Mouse (Mus musculus): ENCODE data around the gene Tsg101. TPM values are rescaled to one million over a fixed set of nuclear protein-coding genes. Genes with fewer than 3 reads are reported as not detected.
A peak's percentile ranks its signal among the peaks of the same experiment; 100 is the strongest.
"Not testable (repeated sequence)": the region's sequence is repeated elsewhere in the genome, so short reads cannot be mapped to it uniquely, and the experiment has no call there.

Gene Tsg101
- polyA plus RNA-seq, 1 experiment from 2014 or later = 54.6 TPM

DNA sequence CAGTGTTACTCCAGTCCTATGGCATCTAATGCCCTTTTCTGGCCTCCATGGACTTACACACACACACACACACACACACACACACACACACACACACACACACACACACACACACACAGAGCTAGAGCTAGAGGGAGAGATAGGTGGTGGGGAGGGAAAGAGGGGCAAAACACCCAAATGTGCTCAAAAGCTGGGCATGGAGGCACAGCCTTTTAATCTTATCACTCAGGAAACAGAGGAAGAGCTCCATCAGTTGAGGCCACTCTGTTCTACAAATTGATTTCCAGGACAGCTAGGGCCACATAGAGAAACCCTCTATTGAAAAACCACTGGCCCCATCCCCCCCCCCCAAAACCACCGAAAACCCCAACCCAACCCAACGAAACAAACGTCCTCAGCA is 36.5 kb downstream of the Tsg101 start:
- H3K4me3 ChIP-seq (ENCODE audit: low read depth, low read length) = no peak overlapping the region
- H3K9ac ChIP-seq (ENCODE audit: low read depth, low read length) = no peak overlapping the region
- no peaks in the 10 kb centered on the region for H3K27me3 ChIP-seq (ENCODE audit: control insufficient read depth, insufficient read depth, low read depth, low read length)
- no peaks in the 10 kb centered on the region for H3K9me3 ChIP-seq (replicated peaks; ENCODE audit: control insufficient read depth, low read length)
- peak; percentile 37; the same call in 1 of the 2 replicates for ATAC-seq (ENCODE audit: low read depth)
- H3K27ac ChIP-seq (ENCODE audit: low read length) = no peak overlapping the region
- H3K4me1 ChIP-seq (ENCODE audit: control insufficient read depth, low read depth, low read length) = no peaks in the 10 kb centered on the region; the same call in 1 of the 2 replicates
- no peak overlapping the region for H3K4me2 ChIP-seq (ENCODE audit: low read depth, low read length)
- 20% methylated on average over 3 of the region's 3 CpGs for WGBS (ENCODE audit: insufficient replicate concordance)
- peaks cover under 1% of the 10 kb centered on the region; the same call in 1 of the 2 replicates for H3K36me3 ChIP-seq (ENCODE audit: control insufficient read depth, insufficient read depth)

- WGBS (ENCODE audit: insufficient replicate concordance) = 71% methylated on average over 6 of the region's 8 CpGs
- H3K27ac ChIP-seq (ENCODE audit: low read length) = not testable (repeated sequence)
Measured at GRCm38 (mm10) chr7:46881941-46882340, 37.8 kb downstream of the Tsg101 start.

DNA sequence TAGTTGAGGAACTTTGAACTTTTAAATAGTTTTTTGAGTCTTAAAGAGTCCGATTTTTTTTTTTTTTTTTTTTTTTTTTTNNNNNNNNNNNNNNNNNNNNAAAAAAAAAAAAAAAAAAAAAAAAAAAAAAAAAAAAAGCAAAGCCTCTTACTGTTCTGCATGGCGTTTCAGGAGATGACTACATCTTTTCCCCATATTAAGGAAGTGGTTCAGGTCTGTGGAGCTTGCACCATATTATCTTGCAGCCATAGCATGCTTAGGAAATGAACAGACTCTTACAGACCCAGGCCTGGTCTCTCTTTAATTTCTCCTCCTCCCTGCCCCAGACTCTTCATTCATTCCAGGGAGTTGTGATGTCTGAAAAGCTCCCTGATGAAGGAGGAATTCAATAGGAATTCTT is 38.8 kb downstream of the Tsg101 start:
- no peak overlapping the region for H3K4me3 ChIP-seq (ENCODE audit: low read depth, low read length)
- H3K4me2 ChIP-seq (ENCODE audit: low read depth, low read length) = no peak overlapping the region
- no peaks in the 10 kb centered on the region; the same call in 1 of the 2 replicates for H3K4me1 ChIP-seq (ENCODE audit: control insufficient read depth, low read depth, low read length)
- WGBS (ENCODE audit: insufficient replicate concordance) = 48% methylated on average over 2 of the region's 2 CpGs
- H3K9me3 ChIP-seq (replicated peaks; ENCODE audit: control insufficient read depth, low read length) = no peaks in the 10 kb centered on the region
- H3K9ac ChIP-seq (ENCODE audit: low read depth, low read length) = no peak overlapping the region
- H3K27ac ChIP-seq (ENCODE audit: low read length) = no peak overlapping the region
- no peaks in the 10 kb centered on the region for H3K27me3 ChIP-seq (ENCODE audit: control insufficient read depth, insufficient read depth, low read depth, low read length)
- no peaks in the 10 kb centered on the region for H3K36me3 ChIP-seq (ENCODE audit: control insufficient read depth, insufficient read depth)
- ATAC-seq (ENCODE audit: low read depth) = no peak

More at GRCm38 (mm10) chr7:46881941-46882340, 37.8 kb downstream of the Tsg101 start:
- H3K4me1 ChIP-seq (ENCODE audit: control insufficient read depth, low read depth, low read length); H3K4me2 ChIP-seq (ENCODE audit: low read depth, low read length); H3K9me3 ChIP-seq (replicated peaks; ENCODE audit: control insufficient read depth, low read length); H3K9ac ChIP-seq (ENCODE audit: low read depth, low read length); H3K4me3 ChIP-seq (ENCODE audit: low read depth, low read length); ATAC-seq (ENCODE audit: low read depth); H3K36me3 ChIP-seq (ENCODE audit: control insufficient read depth, insufficient read depth); H3K27me3 ChIP-seq (ENCODE audit: control insufficient read depth, insufficient read depth, low read depth, low read length): not testable (repeated sequence)

DNA sequence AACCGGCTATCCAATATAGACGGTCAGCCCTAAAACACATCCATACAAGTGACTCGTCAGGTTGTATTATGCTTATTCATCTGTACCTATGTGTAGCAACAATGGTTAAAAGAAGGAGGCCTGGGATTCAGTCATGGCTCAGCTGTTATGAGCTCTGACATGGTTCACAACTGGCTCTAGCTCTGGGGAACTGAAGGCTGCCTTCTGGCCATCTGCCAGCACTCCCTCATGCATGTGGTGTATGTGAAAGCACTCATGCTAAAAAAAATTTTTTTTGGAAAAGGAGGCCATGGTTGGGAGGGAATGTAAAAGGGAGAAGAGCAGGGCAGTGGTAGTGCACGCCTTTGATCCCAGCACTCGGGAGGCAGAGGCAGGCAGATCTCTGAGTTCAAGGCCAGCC is 39.9 kb downstream of the Tsg101 start:
- H3K27ac ChIP-seq (ENCODE audit: low read length) = no peak overlapping the region
- H3K36me3 ChIP-seq (ENCODE audit: control insufficient read depth, insufficient read depth) = no peaks in the 10 kb centered on the region
- no peaks in the 10 kb centered on the region for H3K27me3 ChIP-seq (ENCODE audit: control insufficient read depth, insufficient read depth, low read depth, low read length)
- 76% methylated on average over 5 of the region's 5 CpGs for WGBS (ENCODE audit: insufficient replicate concordance)
- no peaks in the 10 kb centered on the region; the same call in 1 of the 2 replicates for H3K4me1 ChIP-seq (ENCODE audit: control insufficient read depth, low read depth, low read length)
- no peak overlapping the region for H3K4me3 ChIP-seq (ENCODE audit: low read depth, low read length)
- ATAC-seq (ENCODE audit: low read depth) = no peak
- no peak overlapping the region for H3K9ac ChIP-seq (ENCODE audit: low read depth, low read length)
- no peaks in the 10 kb centered on the region for H3K9me3 ChIP-seq (replicated peaks; ENCODE audit: control insufficient read depth, low read length)
- no peak overlapping the region for H3K4me2 ChIP-seq (ENCODE audit: low read depth, low read length)

DNA sequence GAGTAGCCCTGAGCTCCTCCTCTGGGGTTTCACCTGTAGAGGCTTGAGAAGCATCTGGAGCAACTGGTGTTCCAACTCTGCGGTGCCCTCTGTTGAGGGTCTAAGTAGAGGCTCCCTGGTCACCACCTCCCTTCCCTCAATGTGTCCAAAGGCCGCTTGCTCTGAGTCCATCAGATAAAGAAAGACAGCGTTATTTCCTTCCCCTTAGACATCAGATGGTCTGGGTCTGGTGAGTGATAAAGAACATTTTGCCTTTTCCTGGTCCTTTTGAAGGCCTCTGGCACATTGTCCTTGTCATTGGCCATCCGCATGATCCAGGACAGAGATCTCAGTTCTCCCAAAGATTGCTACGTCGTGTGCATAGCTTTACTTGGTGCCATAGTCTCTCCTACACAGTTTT is 42.5 kb downstream of the Tsg101 start:
- H3K9me3 ChIP-seq (replicated peaks; ENCODE audit: control insufficient read depth, low read length) = no peaks in the 10 kb centered on the region
- H3K9ac ChIP-seq (ENCODE audit: low read depth, low read length) = no peak overlapping the region
- no peak overlapping the region for H3K4me3 ChIP-seq (ENCODE audit: low read depth, low read length)
- no peak for ATAC-seq (ENCODE audit: low read depth)
- H3K4me2 ChIP-seq (ENCODE audit: low read depth, low read length) = no peak overlapping the region
- H3K36me3 ChIP-seq (ENCODE audit: control insufficient read depth, insufficient read depth) = no peaks in the 10 kb centered on the region
- no peak overlapping the region for H3K27ac ChIP-seq (ENCODE audit: low read length)
- H3K4me1 ChIP-seq (ENCODE audit: control insufficient read depth, low read depth, low read length) = no peaks in the 10 kb centered on the region
- 18% methylated on average over 6 of the region's 6 CpGs for WGBS (ENCODE audit: insufficient replicate concordance)
- no peaks in the 10 kb centered on the region for H3K27me3 ChIP-seq (ENCODE audit: control insufficient read depth, insufficient read depth, low read depth, low read length)

DNA sequence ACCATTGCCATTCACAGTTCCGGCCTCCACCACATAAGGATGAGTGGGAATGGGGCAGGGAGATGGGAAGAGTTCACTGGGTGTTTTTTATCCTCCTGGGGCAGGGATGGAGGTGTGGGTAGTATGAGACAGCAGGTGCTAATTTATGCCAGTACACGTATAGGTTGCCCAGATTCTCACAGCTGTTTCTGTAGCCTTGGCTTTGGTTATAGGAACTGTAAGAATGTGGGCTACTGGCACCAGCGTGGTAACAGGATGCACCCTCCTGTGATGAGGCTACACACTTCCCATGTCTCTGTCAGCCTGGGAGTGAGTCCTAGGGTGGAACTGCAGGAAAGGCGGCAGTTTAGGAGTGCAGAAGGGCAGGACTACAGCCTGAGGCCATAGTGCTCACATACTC is 42.9 kb downstream of the Tsg101 start:
- Histone ChIP-seq H3K9ac (ENCODE audit: low read depth, low read length) (no peak overlapping the region), H3K36me3 (ENCODE audit: control insufficient read depth, insufficient read depth) (no peaks in the 10 kb centered on the region), H3K27me3 (ENCODE audit: control insufficient read depth, insufficient read depth, low read depth, low read length) (no peaks in the 10 kb centered on the region), H3K9me3 (replicated peaks; ENCODE audit: control insufficient read depth, low read length) (no peaks in the 10 kb centered on the region), H3K4me3 (ENCODE audit: low read depth, low read length) (no peak overlapping the region), H3K4me1 (ENCODE audit: control insufficient read depth, low read depth, low read length) (no peaks in the 10 kb centered on the region), H3K27ac (ENCODE audit: low read length) (no peak overlapping the region), H3K4me2 (ENCODE audit: low read depth, low read length) (no peak overlapping the region)
- 46% methylated on average over 4 of the region's 4 CpGs for WGBS (ENCODE audit: insufficient replicate concordance)
- no peak for ATAC-seq (ENCODE audit: low read depth)

DNA sequence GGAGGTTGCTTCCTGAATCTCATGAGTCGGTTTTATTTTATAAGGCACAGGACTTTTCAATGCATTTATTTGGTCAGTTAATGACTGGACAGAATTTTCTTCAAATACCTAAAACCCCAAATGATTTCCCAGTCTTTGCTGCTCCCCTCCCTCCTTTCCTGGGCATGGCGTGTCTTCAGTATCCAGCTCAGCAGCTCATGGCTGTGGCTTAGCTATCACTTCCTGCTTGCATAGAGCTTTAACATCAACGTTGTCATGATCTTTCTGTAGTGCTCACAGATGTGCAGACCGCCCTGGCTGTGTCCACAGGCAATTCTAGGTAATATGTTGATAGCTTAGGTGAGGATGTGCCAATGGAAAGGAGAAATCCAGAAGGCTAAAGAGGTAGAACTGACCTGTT is 47.8 kb downstream of the Tsg101 start:
- H3K4me3 ChIP-seq (ENCODE audit: low read depth, low read length) = no peak overlapping the region
- H3K4me1 ChIP-seq (ENCODE audit: control insufficient read depth, low read depth, low read length) = no peaks in the 10 kb centered on the region
- no peak overlapping the region for H3K9ac ChIP-seq (ENCODE audit: low read depth, low read length)
- 23% methylated on average over 4 of the region's 4 CpGs for WGBS (ENCODE audit: insufficient replicate concordance)
- no peak overlapping the region for H3K4me2 ChIP-seq (ENCODE audit: low read depth, low read length)
- H3K27me3 ChIP-seq (ENCODE audit: control insufficient read depth, insufficient read depth, low read depth, low read length) = no peaks in the 10 kb centered on the region
- H3K9me3 ChIP-seq (replicated peaks; ENCODE audit: control insufficient read depth, low read length) = no peaks in the 10 kb centered on the region
- no peaks in the 10 kb centered on the region for H3K36me3 ChIP-seq (ENCODE audit: control insufficient read depth, insufficient read depth)
- H3K27ac ChIP-seq (ENCODE audit: low read length) = no peak overlapping the region
- no peak for ATAC-seq (ENCODE audit: low read depth)

GRCm38 (mm10) chr7:46860996-46861395 is 58.8 kb downstream of the Tsg101 start, which contains the start of gene Ldhc:
Gene Ldhc (plus strand): TSS chr7:46861203.
- Histone ChIP-seq H3K9ac (ENCODE audit: low read depth, low read length) (no peak within 1 kb of the TSS), H3K9me3 (replicated peaks; ENCODE audit: control insufficient read depth, low read length) (no peaks in the 10 kb centered on the region), H3K4me2 (ENCODE audit: low read depth, low read length) (no peak within 1 kb of the TSS), H3K4me3 (ENCODE audit: low read depth, low read length) (no peak within 1 kb of the TSS), H3K27me3 (ENCODE audit: control insufficient read depth, insufficient read depth, low read depth, low read length) (no peaks in the 10 kb centered on the region), H3K36me3 (ENCODE audit: control insufficient read depth, insufficient read depth) (no peaks in the 10 kb centered on the region), H3K27ac (ENCODE audit: low read length) (no peak within 1 kb of the TSS), H3K4me1 (ENCODE audit: control insufficient read depth, low read depth, low read length) (no peaks in the 10 kb centered on the region)
- ATAC-seq (ENCODE audit: low read depth) = no peak
- 32% methylated on average over 10 of the region's 10 CpGs for WGBS (ENCODE audit: insufficient replicate concordance)

- ATAC-seq (ENCODE audit: low read depth) = no peak
- Histone ChIP-seq H3K4me2 (ENCODE audit: low read depth, low read length) (no peak overlapping the region), H3K27me3 (ENCODE audit: control insufficient read depth, insufficient read depth, low read depth, low read length) (no peaks in the 10 kb centered on the region)
Measured at GRCm38 (mm10) chr7:46859031-46859430, 60.7 kb downstream of the Tsg101 start.

More at GRCm38 (mm10) chr7:46859031-46859430, 60.7 kb downstream of the Tsg101 start:
- Histone ChIP-seq H3K4me1 (ENCODE audit: control insufficient read depth, low read depth, low read length) (no peaks in the 10 kb centered on the region), H3K9ac (ENCODE audit: low read depth, low read length) (no peak overlapping the region), H3K4me3 (ENCODE audit: low read depth, low read length) (no peak overlapping the region), H3K9me3 (replicated peaks; ENCODE audit: control insufficient read depth, low read length) (no peaks in the 10 kb centered on the region), H3K36me3 (ENCODE audit: control insufficient read depth, insufficient read depth) (peaks cover 7% of the 10 kb centered on the region), H3K27ac (ENCODE audit: low read length) (no peak overlapping the region)
- WGBS (ENCODE audit: insufficient replicate concordance) = 51% methylated on average over 6 of the region's 6 CpGs
